Mouse (Mus musculus) spleen, embryonic (tissue): ENCODE measurements around the gene Tnni3k.

ENCODE experiments used
- CTCF ChIA-PET: fragments of 350-600 bp; sonication (Branson Sonifier 250); formaldehyde crosslinking; loops from one replicate; lab custom pipeline; 2022; lab: Charles Lee

The Tnni3k gene

GRCm38 (mm10) chr3:155055231-155055916 is at the start of gene Tnni3k:
TSS of gene Tnni3k (minus strand) at chr3:155055407.
- CTCF ChIA-PET: no interaction called here

GRCm38 (mm10) chr3:155099266-155099665 is 44.1 kb upstream of the Tnni3k start:
- CTCF ChIA-PET: no interaction called here

- CTCF ChIA-PET: interaction anchor here (0.7 kb wide), 1 partner anchor 20 kb away, joined by 8 read pairs; no protein-coding TSS in a partner anchor
Measured at GRCm38 (mm10) chr3:155093116-155093956, 38.1 kb upstream of the Tnni3k start, which contains the start of the genes Fpgt and Lrriq3. TSS of gene Fpgt (minus strand) at chr3:155093403. TSS of gene Lrriq3 (plus strand) at chr3:155093434.

GRCm38 (mm10) chr3:155092081-155092480 is 36.9 kb upstream of the Tnni3k start:
- CTCF ChIA-PET: no interaction called here

- CTCF ChIA-PET: no interaction called here
Measured at GRCm38 (mm10) chr3:155077908-155078307, 22.7 kb upstream of the Tnni3k start.

GRCm38 (mm10) chr3:155059449-155059822 is 4.2 kb upstream of the Tnni3k start:
- CTCF ChIA-PET: no interaction called here

- CTCF ChIA-PET: no interaction called here
Measured at GRCm38 (mm10) chr3:155058800-155059448, 3.7 kb upstream of the Tnni3k start.

GRCm38 (mm10) chr3:155057566-155057965 is 2.4 kb upstream of the Tnni3k start:
- CTCF ChIA-PET: no interaction called here

- CTCF ChIA-PET: no interaction called here
Measured at GRCm38 (mm10) chr3:155056606-155057005, 1.4 kb upstream of the Tnni3k start.

- CTCF ChIA-PET: no interaction called here
Measured at GRCm38 (mm10) chr3:155053189-155053588, 2.0 kb downstream of the Tnni3k start.

- CTCF ChIA-PET: no interaction called here
Measured at GRCm38 (mm10) chr3:155052021-155052420, 3.2 kb downstream of the Tnni3k start.

GRCm38 (mm10) chr3:155039012-155039836 is 16.0 kb downstream of the Tnni3k start:
- CTCF ChIA-PET: no interaction called here

- CTCF ChIA-PET: no interaction called here
Measured at GRCm38 (mm10) chr3:155034323-155034722, 20.9 kb downstream of the Tnni3k start.

- CTCF ChIA-PET: no interaction called here
Measured at GRCm38 (mm10) chr3:155030200-155030599, 25.0 kb downstream of the Tnni3k start.

- CTCF ChIA-PET: no interaction called here
Measured at GRCm38 (mm10) chr3:155002781-155003180, 52.4 kb downstream of the Tnni3k start.

GRCm38 (mm10) chr3:155001056-155001455 is 54.2 kb downstream of the Tnni3k start:
- CTCF ChIA-PET: no interaction called here

GRCm38 (mm10) chr3:154992678-154993077 is 62.5 kb downstream of the Tnni3k start:
- CTCF ChIA-PET: no interaction called here

- CTCF ChIA-PET: no interaction called here
Measured at GRCm38 (mm10) chr3:154979101-154979500, 76.1 kb downstream of the Tnni3k start.

- CTCF ChIA-PET: interaction anchor here (0.7 kb wide), 1 partner anchor 36 kb away, joined by 3 read pairs; no protein-coding TSS in a partner anchor
Measured at GRCm38 (mm10) chr3:154971626-154972025, 83.6 kb downstream of the Tnni3k start.

- CTCF ChIA-PET: interaction anchor here (0.7 kb wide), 1 partner anchor 36 kb away, joined by 3 read pairs; no protein-coding TSS in a partner anchor
Measured at GRCm38 (mm10) chr3:154970981-154971380, 84.2 kb downstream of the Tnni3k start.

GRCm38 (mm10) chr3:154961284-154961683 is 93.9 kb downstream of the Tnni3k start:
- CTCF ChIA-PET: no interaction called here
